ENCODE assay signal across 15 mouse cellular contexts in genomic region chr15:86104401-86105344, GRCm38 (mm10). TPM values are rescaled to one million over a fixed set of nuclear protein-coding genes. Genes with fewer than 3 reads are reported as not detected.
DNase-seq lines count a peak whose midpoint lies in the region; ATAC-seq and TF ChIP-seq lines count a peak whose summit lies in the region.
"Had no signal": no experiment of that assay in that cellular context is flagged by ENCODE, and none has a peak within 500 bp of the region (broad histone marks: within the 10 kb centered on the region; RNA-seq: fewer than 3 reads in every experiment).

No protein-coding gene starts in this region.

- no peaks in the 10 kb centered on the region for H3K27me3 ChIP-seq in heart, embryonic 10.5 days (ENCODE audit: insufficient read depth, poor library complexity, severe bottlenecking)
- H3K27me3 ChIP-seq in heart, embryonic 16.5 days (ENCODE audit: control insufficient read depth, insufficient read depth, low read length), result no peaks in the 10 kb centered on the region
- no peaks in the 10 kb centered on the region for H3K27me3 ChIP-seq in liver, postnatal 0 days (ENCODE audit: insufficient read depth, low read length)
- H3K27me3 ChIP-seq: limb, embryonic 15.5 days; neural tube, embryonic 12.5 days; Patski had no signal

- WGBS in heart, embryonic 10.5 days, result 77% methylated on average over 19 of the region's 19 CpGs
- 65% methylated on average over 19 of the region's 19 CpGs for WGBS in heart, embryonic 16.5 days
- WGBS in liver, postnatal 0 days (ENCODE audit: insufficient replicate concordance), result 57% methylated on average over 19 of the region's 19 CpGs

- H3K4me3 ChIP-seq in heart, embryonic 10.5 days, result no peak overlapping the region
- H3K4me3 ChIP-seq in heart, embryonic 16.5 days (ENCODE audit: low read length), result no peak overlapping the region
- no peak overlapping the region for H3K4me3 ChIP-seq in liver, postnatal 0 days (ENCODE audit: low read depth, low read length)
- H3K4me3 ChIP-seq: limb, embryonic 15.5 days; neural tube, embryonic 12.5 days had no signal

- peak overlapping the region; percentile 57 for H3K27ac ChIP-seq in heart, embryonic 10.5 days
- peak overlapping the region; percentile 85 for H3K27ac ChIP-seq in heart, embryonic 16.5 days (ENCODE audit: low read length)
- peak overlapping the region; percentile 97 for H3K27ac ChIP-seq in liver, postnatal 0 days (ENCODE audit: low read depth)
- H3K27ac ChIP-seq: limb, embryonic 15.5 days; neural tube, embryonic 12.5 days had no signal

- no peak for DNase-seq in heart, embryonic 10.5 days (ENCODE audit: low spot score)
- DNase-seq in heart, adult 9 months (ENCODE audit: low spot score in 2 of 2), result no peak
- peak; percentile 51 for DNase-seq in c-Kit-positive CD71-positive TER-119-negative erythroid progenitor cells, embryonic 14.5 days (ENCODE audit: low read depth)
- DNase-seq in liver, postnatal 0 days, result no peak
- DNase-seq in thymus, postnatal 25 days, result no peak
- no peak for DNase-seq in ovary, postnatal 14 days (ENCODE audit: low spot score)
- DNase-seq: adrenal gland, adult 8-10 months; gastrocnemius, postnatal 25 days; kidney, postnatal 4 days; thymus, postnatal 14 days had no signal

- no peaks in the 10 kb centered on the region for H3K9me3 ChIP-seq in heart, embryonic 10.5 days
- no peaks in the 10 kb centered on the region for H3K9me3 ChIP-seq in heart, embryonic 16.5 days (replicated peaks; ENCODE audit: control insufficient read depth, low read length)
- H3K9me3 ChIP-seq in liver, postnatal 0 days (ENCODE audit: low read length), result no peaks in the 10 kb centered on the region
- H3K9me3 ChIP-seq: limb, embryonic 15.5 days; neural tube, embryonic 12.5 days had no signal

- ATAC-seq in heart, embryonic 16.5 days (replicated peaks; ENCODE audit: extremely low read depth, insufficient read depth, low FRiP score), result peak; percentile 9; the same call in 1 of the 2 replicates
- peak; percentile 86 for ATAC-seq in liver, postnatal 0 days
- ATAC-seq: Patski had no signal

- peak overlapping the region; percentile 44 for H3K9ac ChIP-seq in heart, embryonic 16.5 days (ENCODE audit: low read length)
- peak overlapping the region; percentile 54 for H3K9ac ChIP-seq in liver, postnatal 0 days (replicated peaks)
- H3K9ac ChIP-seq: limb, embryonic 15.5 days; neural tube, embryonic 12.5 days had no signal

- H3K4me1 ChIP-seq in heart, embryonic 10.5 days, result peaks cover 72% of the 10 kb centered on the region
- H3K4me1 ChIP-seq in heart, embryonic 16.5 days (ENCODE audit: control insufficient read depth, insufficient read depth, low read length), result peaks cover 53% of the 10 kb centered on the region
- peaks cover 51% of the 10 kb centered on the region for H3K4me1 ChIP-seq in liver, postnatal 0 days (ENCODE audit: insufficient read depth)

- no peak for TF ChIP-seq CTCF in liver, postnatal 0 days (IDR thresholded peaks at IDR 0.05; ENCODE audit: low read depth)

- peaks cover 10% of the 10 kb centered on the region; the same call in 1 of the 2 replicates for H3K36me3 ChIP-seq in heart, embryonic 10.5 days
- 0 out of 2 replicates have a peak, but pooled peaks cover 5% of the 10 kb centered on the region for H3K36me3 ChIP-seq in heart, embryonic 16.5 days (ENCODE audit: control insufficient read depth, insufficient read depth)
- H3K36me3 ChIP-seq in liver, postnatal 0 days (replicated peaks; ENCODE audit: insufficient read depth, low read length), result peaks cover 12% of the 10 kb centered on the region

- H3K4me2 ChIP-seq in heart, embryonic 16.5 days (ENCODE audit: low read depth, low read length), result 0 out of 2 replicates have a peak overlapping the region, but pooled peaks have one; percentile 7
- peak overlapping the region; percentile 48 for H3K4me2 ChIP-seq in liver, postnatal 0 days (ENCODE audit: low read depth, low read length)
- H3K4me2 ChIP-seq: limb, embryonic 15.5 days; midbrain, embryonic 11.5 days; neural tube, embryonic 12.5 days had no signal

- no peak; the same call in 1 of the 2 replicates for TF ChIP-seq EP300 in liver, postnatal 0 days (IDR thresholded peaks at IDR 0.05; ENCODE audit: low read depth)

RNA-seq across cellular contexts. Expression of gene Gramd4, which starts 47.2 kb away (rescaled TPM):
- polyA plus RNA-seq in heart, embryonic 10.5 days (2016; fragmentation: Nextera tagmentation; extraction: Ambion mirVana), result 9.6 and 11.6 TPM in 2 replicates
- 18.7 and 22.2 TPM in 2 replicates for polyA plus RNA-seq in heart, embryonic 16.5 days (2015; fragmentation: Nextera tagmentation; extraction: Ambion mirVana)
- polyA plus RNA-seq in liver, postnatal 0 days (2015; fragmentation: Nextera tagmentation; extraction: Ambion mirVana), result 3.2 and 3.7 TPM in 2 replicates
